Mouse (Mus musculus): Measurements from ENCODE around the gene Rnf169.

DNA sequence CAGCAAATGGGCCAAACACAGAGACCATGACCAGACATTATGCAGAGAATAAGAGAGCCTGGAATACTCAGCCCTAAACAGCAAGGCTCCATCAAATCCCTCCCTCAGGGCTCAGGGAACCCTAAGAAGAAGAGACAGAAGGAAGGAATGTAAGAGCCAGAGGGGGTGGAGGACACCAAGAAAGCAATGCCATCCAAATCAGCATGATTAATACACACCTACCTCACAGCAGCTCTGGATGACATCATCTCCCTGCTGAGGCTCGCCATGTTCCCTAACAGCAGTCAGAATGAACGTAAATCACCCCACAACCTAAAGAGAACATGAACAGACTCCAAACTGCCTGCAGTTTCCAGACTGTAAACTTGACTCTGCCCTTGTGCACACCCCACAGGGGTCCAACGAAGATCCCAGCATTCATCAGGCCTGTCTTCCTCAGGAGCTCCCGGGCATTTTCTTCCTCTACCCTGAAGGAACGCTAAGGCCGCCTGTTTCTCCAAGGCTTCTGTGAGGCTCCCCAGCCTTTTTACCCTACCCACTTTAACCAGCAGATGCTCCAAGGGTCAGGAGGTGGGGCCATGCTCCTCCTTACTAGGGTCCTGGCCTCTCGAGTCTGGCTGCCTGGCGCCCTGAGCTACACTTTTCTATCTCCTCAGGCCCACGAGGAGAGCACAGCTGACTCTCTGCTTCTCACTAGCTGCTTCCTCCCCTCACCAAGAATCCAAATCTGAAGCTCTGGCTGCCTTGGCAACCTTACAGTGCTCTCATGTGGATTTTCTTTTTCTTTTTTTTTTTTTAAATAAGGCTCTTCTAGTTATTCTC is 15.0 kb downstream of the Rnf169 start:
- TF ChIP-seq POLR2A (IDR thresholded peaks at IDR 0.05; ENCODE audit: low read depth, low read length) = no peak
- no peak for TF ChIP-seq CTCF (IDR thresholded peaks at IDR 0.05; ENCODE audit: extremely low read depth, insufficient read length, insufficient replicate concordance, low read depth, low read length)
